Mouse (Mus musculus): ENCODE results near the gene Cage1.

The Cage1 gene

DNA sequence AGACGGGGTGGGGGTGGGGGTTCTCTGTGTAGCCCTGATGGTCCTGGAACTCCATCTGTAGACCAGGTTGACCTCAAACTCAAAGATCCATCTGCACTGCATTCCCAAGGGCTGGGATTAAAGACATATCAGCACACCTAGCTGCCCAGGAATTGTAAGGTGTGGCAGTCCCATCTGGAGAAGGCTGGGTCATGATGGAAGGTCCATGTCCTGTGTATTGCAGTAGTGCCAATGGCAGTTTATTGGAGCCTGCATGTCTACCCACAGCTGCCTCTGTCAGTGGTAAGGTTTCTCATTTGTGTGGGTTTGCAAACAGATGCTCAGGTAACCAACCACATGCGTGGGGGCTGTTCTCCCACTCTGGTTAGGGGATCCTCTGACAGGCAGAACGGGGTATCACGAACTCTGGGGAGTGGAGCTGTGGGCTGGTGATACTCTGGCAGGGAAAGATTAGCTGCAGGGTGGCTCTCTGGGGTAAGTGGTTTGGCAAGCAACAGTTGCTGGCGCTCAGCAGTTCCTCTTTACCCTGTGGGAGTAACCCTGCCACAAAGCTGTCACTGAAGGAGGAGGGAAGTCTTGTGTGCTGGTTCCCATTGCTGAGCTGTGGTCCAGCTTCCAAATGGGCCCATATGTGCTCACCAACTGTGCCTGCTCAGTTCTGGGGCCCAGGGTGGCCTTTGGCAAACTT, 27.0 kb downstream of the Cage1 start:
- no peak for DNase-seq

DNA sequence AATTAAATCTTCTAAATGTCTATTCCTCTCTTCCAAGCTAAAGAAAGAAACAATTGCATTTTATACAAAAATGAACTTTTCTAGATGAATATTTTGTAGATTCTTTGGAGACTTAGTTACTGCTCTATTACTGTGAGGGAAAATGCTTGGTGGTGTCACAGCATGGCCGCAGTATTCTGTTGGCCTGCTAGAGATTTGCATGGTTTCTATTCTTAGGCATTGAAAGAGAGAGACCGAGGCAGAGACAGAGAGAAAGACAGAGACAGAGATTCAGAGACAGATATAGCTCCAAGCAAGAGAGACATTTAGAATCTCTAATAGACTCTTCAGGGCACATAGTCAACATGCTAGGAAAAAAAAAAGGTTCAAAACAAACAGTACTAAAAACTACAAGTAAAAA, 28.9 kb downstream of the Cage1 start:
- no peak for DNase-seq

DNA sequence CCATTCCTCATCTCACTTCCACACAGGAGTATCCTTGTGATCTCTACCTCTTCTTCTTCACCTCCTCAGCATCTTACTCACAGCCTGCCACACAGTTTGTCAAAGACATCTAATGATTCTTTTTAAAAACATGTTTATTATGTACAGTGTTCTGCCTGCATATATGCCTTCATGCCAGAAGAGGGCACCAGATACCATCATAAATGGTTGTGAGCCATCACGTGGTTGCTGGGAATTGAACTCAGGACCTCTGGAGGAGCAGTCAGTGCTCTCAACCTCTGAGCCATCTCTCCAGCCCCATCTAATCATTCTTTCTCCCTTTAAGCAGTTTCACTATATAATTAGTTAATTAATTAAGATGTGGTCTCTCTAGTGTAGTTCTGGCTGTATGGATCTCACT, 34.4 kb downstream of the Cage1 start:
- no peak for DNase-seq

DNA sequence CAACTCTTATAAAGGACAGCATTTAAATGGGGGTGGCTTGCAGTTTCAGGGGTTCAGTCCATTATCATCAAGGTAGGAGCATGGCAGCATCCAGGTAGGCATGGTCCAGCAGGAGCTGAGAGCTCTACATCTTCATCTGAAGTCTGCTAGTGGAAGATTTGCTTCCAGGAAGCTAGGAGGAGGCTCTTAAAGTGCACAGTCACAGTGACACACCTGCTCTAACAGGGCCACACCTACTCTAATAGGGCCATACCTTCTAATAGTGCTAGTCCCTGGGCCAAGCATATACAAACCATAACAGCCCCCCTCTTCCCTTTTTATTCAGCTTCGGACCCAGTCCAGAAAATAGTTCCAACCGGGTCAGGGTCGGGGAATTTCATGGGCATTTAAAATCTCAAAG, 37.2 kb downstream of the Cage1 start:
- no peak for DNase-seq

DNA sequence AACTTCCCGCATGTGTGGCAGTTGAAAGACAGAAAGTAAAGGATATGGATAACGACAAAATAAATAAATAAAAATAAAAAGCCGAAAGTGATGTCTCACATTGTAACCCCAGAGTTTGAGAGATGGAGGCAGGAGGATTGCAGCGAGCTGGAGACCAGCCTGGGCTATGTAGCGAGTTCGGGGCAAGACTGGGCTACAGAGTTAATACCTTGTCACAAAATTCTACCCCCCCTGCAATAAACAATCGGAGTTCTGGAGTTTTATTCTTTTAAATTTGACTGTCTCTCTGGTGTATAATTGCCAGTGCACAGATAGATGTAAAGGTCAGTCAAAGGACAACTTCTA, 42.5 kb downstream of the Cage1 start:
- DNase-seq: no peak

DNA sequence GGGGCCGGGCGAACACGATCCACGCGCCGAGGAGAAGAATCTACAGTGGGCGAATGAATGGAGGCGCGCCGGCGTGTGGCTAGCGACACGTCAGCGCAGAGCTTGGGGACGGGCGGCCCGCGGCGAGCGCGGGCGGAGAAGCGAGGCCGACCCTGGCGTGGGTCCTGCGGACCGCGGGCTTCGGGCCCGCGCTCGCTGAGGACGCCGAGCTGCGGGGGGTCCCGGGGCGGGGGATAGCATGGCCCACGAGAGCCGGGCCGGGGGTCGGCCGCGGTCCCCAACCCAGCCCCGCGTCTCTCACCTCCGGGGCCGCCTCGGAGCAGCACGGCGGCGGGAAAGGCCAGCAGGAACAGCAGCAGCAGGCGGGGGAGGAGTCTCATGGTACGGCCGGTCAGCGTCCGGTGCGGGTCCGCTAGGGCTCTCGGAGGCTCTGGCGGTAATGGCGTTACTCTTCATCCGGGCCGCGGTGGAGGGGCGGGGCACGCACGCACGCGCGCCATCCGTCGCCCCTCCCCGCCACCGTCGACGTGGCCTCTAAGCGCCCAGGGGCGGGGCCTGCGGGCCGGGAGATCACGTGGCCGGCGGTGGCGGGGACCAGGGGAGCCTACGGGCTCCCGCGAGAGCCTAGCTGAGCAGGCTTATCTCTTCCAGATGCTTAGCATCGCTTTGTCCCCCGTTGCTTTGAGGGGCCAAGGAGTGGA, 43.0 kb downstream of the Cage1 start, which contains the start of gene Ssr1:
Ssr1 (minus strand) TSS at position 514 of the 701 bp plus-strand sequence.
- peak; percentile 97 to 100 for DNase-seq

DNA sequence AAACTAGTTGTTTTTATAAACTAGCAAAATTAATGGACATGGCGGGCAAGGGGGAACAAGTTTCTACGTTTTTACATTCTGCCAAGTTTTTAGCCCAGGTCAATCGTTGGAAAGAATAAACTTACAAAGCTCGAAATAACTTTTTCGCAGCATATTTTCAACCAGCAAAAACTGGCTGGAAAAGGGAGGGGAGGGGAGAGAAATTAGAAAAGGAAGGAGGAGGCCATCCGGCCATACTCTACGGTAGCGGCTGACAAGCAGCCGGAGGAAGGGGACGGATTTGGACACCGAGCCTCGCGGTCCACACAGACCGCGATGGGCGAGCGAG, 43.5 kb downstream of the Cage1 start:
- no peak for DNase-seq

DNA sequence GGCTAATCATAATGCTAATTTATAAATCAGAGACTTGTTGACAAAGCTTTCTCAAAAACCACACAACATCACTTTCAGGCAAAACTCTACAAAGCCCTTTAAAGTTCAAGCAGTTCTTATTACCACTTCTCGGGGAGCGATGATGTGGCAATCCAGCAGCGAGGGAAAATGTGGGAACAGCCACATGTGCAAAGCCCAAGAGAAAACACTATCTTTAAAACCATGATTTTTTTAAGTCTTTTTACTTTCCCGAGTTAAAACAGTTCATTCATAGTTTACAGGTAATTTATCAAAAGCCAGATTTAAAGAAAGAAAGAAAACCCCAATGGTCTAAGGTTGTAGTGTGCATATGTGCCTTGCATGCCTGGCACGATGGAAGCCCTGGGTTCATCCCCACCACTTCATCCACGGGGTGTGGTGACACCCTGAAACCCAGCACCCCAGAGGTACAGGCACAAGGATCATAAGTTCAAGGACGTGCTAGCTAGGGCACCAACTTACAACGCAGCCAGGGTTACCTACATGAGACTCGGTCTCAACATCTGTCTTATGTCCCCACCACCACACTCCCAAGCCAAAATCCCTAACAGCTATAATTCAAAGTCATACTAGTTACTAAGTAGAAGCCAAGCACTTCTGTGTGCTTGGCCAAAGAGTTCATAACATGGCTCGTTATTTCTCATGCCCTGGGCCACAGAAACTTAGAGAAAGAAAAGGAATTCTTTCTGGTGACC, 44.1 kb downstream of the Cage1 start:
- no peak for DNase-seq

DNA sequence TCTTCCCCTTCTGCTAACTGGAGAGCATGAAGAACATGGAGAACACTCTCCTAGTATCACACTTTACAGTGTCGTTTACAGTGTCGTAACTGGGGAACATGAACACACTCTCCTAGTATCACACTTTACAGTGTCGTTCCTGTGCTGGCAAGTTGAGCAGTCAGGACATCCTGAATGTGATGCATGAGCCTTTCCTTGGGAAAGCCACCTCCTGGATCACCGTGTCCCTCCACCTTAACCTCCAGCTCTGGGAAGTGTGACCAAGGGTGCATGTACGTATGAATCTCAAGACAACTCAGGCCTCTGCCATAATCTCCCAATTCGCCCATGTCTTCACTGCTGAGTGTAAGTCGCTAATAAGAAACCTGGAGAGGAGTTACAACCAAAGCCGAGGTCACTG, 47.2 kb downstream of the Cage1 start:
- no peak for DNase-seq

DNA sequence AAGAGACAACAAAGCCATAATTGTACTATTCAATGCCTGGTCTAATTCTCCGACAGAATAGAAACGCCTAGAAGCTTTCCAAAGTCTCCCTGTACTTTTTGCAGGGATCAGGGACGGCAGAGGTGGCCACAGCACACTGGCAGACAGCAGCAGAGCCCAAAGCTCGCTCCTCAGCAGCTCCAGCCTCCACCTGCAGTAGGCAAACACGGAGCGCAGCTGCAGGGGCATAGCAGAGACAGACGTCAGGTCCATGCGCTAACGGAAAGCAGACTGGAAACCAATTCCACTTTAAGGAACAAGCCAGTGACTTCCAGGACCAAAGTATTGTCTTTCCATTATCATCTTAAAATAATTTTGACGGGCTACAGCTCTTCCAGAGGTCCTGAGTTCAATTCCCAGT, 50.7 kb downstream of the Cage1 start:
- no peak for DNase-seq

DNA sequence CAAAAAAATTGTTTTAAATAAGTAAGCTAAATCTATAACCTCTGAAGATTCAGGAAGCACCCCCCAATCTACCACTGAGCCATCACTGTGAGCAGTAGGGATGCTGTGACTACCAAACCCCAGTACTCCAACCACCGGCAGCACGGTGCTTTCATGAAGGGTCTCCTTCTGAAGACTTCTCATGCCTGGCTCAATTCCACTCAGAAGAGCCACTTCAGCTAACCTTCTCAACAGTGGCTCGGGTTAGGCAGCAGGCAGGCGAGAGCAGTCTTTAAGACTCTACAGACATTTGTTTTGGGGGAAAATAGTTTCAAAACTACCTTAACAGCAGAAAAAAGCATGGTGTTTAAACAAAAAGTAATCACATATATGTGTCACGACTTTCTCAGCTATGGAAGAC, 55.8 kb downstream of the Cage1 start:
- no peak for DNase-seq

DNA sequence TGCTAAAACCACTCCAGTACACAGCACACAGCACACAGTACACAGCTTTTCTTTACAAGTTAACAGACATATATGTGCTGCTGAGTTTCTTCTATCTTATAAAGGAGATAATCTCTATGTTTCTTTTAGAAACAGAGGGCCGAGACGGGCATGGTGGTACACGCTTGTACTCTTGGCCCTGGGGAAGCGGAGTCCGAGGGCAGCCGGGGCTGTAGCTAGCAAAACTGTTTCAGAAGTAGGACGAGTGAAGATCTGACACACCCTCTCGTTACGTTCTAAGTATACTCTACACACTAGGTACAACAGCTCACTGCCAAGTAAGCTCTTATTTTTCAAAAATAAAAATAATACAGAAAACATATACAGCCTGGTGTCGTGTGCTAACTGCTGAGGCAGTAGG, 56.5 kb downstream of the Cage1 start:
- DNase-seq: no peak

DNA sequence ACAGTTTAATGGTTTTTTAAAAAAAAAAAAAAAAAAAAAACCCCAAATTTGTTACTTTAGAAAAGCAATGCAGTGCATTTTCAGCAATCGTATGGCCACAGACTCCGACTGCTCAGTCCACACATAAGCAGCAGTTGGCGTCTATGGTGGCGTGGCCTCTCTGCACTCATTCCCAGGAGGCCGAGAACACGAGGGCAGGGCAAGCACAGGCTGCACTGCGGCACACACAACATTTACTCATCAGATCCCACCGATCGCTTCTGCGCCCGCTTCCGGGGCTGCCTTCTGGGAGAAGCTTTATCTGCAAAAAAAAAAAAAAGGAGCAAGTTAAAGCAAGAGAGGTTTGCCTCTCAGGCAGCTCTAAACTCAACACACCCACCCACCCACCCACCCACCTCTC, 57.4 kb downstream of the Cage1 start:
- DNase-seq: no peak

DNA sequence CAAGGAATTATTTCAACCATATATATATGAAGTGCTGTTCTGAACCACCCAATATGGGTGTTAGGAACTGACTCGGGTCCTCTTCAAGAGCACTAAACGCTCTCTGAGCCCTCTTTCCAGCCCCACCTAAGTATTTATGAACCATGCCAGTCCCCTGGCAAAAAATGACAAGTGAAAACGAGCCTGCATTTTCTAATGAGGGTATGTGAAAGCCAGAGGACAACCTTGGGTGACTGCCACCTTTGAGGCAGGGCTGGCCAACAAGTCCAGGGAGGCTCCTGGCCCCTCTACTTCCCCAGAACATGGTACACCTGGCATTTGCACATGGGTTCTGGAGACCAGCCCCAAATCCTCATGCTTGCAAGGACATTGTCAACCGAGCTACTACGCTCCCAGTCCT, 62.1 kb downstream of the Cage1 start:
- no peak for DNase-seq

DNA sequence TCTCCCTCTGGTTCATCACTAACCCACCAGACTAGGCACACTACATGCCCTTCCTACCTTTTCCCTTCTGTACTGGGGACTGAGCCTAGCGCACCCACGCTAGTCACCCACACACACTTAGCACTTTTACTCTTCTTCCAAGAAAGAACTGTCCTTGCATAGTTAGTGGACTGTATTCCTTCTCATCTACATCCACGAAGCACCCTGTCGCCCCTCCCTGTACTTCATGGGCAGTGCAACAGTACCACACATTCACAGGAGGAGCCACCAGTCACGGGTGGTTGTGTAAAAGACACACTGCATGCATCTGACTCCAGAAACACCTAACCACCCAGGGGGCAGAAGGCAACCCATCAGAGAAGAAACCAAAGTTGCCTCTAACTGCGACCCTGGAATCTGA, 62.8 kb downstream of the Cage1 start:
- no peak for DNase-seq

DNA sequence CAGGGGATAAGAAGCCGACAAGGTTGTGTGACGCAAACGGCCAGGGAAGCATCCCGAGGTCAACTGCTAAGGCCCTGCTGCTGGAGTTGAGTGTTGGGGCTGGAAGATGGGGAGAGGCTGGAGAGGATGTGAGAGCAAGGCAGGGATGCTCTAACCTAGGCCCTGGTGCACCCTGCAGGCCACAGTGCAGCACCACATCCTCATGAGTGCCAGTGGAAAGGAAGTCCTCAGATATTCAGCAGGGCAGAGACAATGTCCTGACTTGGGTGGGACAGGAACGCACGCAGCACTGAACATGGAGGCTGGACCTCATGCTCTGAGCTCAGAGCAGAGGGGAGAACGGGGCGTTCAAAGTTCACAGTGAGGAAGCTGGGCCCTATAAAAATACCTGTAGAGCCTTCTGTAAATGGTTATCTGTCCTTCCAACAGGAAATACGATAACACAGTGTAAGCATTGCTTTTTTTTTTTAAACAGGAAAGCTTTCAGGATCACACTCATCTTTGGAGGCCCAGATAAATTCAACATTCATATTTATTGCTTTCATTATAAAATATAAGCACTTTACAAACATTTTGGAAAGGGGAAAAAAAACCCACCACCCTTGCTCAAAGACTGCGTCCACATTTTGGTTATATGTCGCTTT, 65.9 kb downstream of the Cage1 start:
- no peak for DNase-seq

DNA sequence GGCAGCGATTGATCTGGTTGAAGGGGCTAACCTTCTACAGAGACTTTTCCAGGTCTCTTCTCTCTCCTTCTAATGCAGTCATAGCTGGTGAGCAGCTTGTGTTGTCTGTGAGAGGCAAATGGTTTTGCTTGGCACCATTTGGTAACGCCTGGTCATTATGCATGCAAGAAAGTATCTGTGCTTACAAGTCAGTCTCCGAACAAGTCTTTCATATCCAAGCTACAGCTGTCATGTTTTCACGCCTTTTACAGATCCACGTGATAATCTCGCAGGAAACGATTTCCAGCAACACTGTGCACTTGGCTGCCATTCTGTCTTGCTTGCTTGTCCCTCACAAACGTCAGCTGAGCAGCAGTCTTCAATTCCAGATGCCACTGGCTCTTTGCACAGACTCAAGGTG, 66.9 kb downstream of the Cage1 start:
- DNase-seq: no peak

DNA sequence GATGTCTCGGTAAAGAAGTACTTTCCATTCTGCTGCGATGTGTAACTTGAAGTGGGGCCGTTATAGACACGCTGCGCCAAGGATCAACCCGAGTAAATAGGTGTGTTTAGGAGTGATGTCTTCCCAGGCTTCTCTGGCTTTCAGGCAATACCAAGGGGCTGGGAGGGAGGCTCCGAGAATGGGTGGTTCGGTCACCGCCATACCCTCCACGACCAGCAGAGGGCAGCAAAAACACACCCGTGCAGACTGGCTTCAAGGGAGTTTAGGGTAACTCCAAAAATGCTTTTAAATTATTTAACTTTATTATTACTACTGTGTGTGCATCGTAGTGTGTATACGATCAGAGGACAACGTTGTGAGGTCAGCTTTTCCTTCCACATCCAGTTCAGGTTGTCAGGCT, 67.5 kb downstream of the Cage1 start:
- DNase-seq: peak; percentile 76 to 93

DNA sequence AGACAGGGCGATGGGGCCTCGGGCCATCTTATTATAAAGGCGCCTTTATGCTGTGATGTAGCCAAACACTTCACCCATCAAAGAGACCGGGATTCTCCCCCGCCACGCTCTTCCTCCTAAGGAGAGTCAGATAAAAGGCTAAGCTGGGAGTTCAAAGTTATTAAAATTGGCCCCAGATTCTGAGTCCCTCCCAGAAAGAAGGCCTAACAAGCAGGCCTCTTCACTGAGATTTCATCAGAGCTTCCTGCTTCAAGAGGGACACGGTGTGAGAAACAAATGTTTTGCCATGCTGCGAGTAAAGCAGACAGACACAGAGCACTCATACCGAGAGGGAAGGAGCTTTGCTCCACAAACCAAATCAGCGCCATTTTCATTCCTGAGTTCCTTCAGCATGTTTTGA, 69.3 kb downstream of the Cage1 start:
- no peak for DNase-seq

DNA sequence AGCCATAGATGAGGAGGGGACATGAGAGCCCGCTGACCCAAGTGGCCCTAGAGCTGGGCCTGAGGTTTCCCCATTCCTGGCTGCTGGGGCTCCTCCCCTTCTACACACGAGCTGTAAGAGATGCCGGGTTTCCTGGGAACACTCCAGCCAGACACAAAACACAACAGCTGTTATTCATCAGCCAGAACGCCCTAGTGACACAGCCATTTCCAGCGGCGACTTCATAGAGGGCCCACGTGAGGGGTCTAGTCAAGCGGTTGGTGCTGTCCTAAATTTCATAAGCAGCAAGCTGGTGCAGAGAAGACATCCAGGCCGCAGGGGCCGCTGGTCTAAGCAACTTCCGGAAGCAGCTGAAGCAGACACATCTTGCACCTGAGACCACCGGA, 69.8 kb downstream of the Cage1 start:
- peak; percentile 48 to 53 for DNase-seq

DNA sequence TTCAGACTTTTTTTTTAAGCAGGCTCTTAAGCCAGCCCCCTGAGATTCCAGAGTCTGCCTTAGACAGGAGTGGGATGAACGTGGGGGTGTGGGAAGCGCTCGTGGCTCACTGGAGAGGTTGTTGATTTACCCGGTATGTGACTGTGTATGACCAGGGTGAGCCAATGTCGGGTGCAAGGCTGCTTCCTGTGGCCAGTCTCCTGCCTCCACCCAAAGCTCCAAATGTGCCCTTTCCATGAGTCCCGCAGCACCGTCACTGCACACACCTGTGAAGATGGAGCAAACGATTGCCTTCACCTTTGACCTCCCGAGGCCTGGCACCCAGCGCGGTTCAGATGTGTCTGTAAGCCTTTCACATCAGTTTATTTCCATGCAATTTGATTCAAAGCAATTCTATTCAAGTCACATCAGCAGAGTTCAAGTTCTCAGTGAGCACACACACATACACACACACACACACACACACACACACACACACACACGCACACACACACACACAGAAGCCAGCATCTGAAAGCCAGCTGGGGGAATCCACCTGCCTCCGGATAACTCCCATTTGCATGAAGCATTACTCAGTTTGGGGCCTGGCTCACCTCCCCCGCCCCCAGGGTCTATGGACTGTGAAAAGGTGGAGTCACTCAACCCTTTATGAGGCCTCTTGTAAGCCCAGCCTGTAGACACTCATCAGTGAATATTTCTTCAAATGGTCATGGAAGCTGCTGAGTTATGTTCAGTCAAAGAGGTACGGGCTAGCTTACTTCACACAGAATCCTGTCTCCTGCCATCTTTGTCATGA, 70.4 kb downstream of the Cage1 start:
- no peak for DNase-seq

DNA sequence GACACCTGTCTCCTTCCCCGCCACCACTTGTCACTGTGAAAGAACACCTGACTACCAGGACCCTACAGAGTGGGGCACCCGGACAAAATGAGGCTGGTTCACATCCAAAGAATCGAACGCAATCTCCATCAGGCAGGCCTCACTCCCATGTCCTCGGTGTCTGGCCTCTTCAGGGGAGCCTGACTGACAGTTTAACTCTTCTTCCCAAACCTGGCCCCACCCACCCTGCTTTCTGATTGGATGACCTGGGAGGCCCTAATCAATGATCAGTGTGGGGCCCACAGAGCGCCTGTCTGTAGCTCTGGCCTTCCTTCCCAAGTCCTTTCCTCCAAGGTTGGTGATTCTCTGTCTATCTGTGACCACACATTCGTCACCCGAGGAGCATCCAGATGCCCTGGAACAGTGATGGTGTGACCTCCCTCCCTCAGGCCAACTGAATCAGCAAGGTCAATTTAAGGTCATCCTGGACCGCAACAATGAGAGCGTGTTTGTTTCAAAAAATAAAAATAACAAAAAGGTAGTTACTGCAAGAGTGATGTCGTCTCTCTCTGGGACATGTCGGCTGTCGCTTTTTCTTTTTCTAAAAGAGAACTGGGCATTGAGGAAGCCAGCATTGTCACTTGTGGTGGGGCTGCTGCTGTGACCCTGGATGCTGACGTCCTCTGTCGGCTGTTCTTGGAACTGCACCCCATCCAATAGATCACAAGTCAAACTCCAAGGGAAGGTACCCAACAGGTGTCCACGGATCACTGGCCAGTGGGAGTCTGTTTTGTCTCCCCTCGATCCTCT, 71.5 kb downstream of the Cage1 start:
- no peak for DNase-seq

Measured in kidney, postnatal 36 days (tissue).